Mouse (Mus musculus): ENCODE data around the gene Baiap3.

Gene Baiap3

DNA sequence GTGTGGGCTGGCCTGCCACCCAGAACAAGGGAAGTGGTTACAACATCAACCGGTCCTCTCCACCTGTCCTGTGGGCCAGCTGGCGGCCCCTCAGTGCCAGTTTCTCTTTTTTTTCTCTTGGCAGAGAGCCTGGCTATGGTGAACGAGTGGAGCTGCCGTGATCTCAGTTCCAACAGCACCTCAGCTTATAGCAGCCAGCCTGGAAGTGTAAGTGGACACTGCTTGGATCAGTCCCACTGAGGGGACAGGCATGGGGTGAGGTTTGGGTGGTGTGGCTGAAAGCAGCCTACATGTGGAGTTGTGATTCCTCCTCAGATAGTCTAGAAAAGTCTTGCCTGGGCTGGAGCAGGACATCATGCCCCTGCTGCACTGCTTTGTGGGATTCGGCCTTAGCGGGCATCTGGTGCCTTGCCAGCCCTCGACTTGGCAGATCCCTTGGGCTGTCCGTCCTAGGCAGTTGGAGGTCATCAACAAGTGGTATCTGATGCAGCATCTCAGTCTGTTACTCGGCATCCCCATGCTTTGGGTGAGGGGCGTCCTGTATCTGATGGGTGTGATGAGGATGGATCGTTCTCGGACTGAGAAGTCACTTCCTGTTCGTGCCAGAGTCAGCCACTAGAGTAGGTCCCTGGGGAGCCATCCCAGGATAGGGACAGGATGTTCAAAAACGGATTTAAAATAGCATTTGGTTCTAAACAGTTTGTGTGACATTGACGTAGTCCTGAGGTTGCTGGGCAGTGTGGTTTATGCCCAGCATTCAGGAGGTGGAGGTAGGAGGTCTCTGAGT is 45.3 kb downstream of the Baiap3 start:
- DNase-seq (ENCODE audit: low read depth, low spot score): no peak

DNA sequence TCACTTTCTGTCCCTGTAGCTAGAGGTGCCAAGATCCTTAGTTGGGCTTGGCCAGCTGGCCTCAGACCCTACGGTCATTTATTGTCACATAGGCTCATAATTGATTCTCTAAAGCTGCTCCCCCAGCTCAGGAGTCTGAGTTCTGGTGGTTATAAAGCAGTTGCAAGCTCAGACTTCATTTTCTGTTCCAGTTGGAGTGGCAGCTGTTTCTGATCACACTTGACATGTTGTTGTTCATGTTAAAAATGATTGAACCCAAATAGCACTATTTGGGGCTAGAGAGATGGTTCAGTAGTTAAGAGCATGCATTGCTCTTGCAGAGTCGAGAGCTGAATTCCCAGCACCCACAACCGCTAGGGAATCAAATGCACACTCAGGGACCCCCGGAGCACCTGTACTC is 46.2 kb downstream of the Baiap3 start:
- no peak for DNase-seq (ENCODE audit: low read depth, low spot score)

DNA sequence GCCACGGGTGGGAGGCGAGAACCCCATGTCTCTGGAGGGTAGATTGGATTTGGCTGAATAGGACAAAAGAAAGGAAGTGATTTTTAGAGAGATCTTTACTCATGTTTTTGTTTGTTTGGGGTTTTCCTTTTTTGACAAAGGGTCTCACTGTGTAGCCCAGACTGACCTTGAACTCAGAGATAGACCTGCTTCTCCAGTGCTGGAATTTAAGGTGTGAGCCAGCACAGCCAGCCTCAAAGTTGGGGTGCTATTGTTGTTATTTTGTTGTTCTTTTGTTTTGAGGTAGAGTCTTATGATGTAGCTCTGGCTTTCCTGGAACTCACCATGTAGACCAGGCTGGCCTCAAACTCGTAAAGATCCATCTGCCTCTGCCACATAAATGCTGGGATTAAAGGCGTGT is 53.8 kb downstream of the Baiap3 start:
- no peak for DNase-seq (ENCODE audit: low read depth, low spot score)
